Mouse (Mus musculus): Measurements from ENCODE around the gene Slc16a6. TPM values are rescaled to one million over a fixed set of nuclear protein-coding genes. Genes with fewer than 3 reads are reported as not detected.

The Slc16a6 gene
- polyA plus RNA-seq, 1 experiment from 2014 or later, result 13.3 TPM

DNA sequence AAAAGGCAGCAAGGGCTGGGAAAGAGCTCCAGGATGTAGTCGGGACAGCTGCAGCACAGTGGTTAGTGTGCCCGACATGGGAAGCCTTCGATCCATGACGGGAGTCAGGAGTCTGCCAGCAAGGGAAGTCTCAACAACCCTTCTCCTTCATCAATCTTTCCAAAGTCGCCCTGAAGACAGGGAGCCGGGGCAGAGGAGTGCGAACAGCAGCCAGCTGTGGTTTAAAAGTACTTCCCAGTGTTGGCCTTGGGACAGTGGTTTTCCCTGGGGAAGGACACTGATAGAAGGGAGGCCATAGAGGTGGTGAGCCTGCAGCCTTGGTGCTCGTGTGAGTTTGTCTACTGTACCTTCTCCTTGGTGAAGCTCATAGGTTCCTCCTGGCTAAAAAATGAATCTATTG lies 6.4 kb downstream of the Slc16a6 start:
- 45% methylated on average over 8 of the region's 8 CpGs for WGBS
- H3K9ac ChIP-seq (ENCODE audit: low read length), result no peak overlapping the region
- H3K4me2 ChIP-seq (ENCODE audit: low read depth, low read length), result no peak overlapping the region
- H3K9me3 ChIP-seq (replicated peaks; ENCODE audit: control insufficient read depth, low read length), result no peaks in the 10 kb centered on the region
- peaks cover 3% of the 10 kb centered on the region; the same call in 1 of the 2 replicates for H3K4me1 ChIP-seq (ENCODE audit: control insufficient read depth, insufficient read depth, low read length)
- no peaks in the 10 kb centered on the region for H3K36me3 ChIP-seq (ENCODE audit: control insufficient read depth, insufficient read depth, low read length)
- H3K27me3 ChIP-seq (ENCODE audit: control insufficient read depth, insufficient read depth, low read length), result no peaks in the 10 kb centered on the region
- H3K4me3 ChIP-seq (replicated peaks; ENCODE audit: low read length), result no peak overlapping the region
- H3K27ac ChIP-seq (ENCODE audit: low read length), result no peak overlapping the region
- ATAC-seq (ENCODE audit: insufficient read depth, low FRiP score), result no peak

DNA sequence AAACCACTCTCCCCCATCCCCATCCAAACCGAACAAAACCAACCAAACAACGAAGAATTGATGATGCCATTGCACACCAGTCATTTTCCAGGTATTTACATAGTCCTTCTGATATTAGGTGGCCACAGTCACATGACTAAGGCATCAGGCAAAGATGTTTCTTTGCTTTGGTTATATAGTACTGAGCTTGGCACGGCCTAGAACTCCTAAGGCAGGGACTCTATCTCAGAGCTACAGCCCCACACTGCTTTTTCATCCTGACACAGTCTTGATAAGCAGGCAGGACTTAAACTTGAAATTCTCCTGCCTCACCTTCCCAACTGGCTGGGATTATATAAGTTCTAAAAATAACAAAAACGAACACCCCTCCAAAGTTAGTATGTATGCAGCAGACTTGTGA lies 8.3 kb downstream of the Slc16a6 start:
- Histone ChIP-seq H3K4me1 (ENCODE audit: control insufficient read depth, insufficient read depth, low read length) (no peaks in the 10 kb centered on the region), H3K4me2 (ENCODE audit: low read depth, low read length) (no peak overlapping the region), H3K27ac (ENCODE audit: low read length) (no peak overlapping the region), H3K4me3 (replicated peaks; ENCODE audit: low read length) (no peak overlapping the region), H3K9me3 (replicated peaks; ENCODE audit: control insufficient read depth, low read length) (no peaks in the 10 kb centered on the region), H3K9ac (ENCODE audit: low read length) (no peak overlapping the region), H3K27me3 (ENCODE audit: control insufficient read depth, insufficient read depth, low read length) (no peaks in the 10 kb centered on the region), H3K36me3 (ENCODE audit: control insufficient read depth, insufficient read depth, low read length) (no peaks in the 10 kb centered on the region)
- WGBS, result 87% methylated on average over 4 of the region's 4 CpGs
- no peak for ATAC-seq (ENCODE audit: insufficient read depth, low FRiP score)

DNA sequence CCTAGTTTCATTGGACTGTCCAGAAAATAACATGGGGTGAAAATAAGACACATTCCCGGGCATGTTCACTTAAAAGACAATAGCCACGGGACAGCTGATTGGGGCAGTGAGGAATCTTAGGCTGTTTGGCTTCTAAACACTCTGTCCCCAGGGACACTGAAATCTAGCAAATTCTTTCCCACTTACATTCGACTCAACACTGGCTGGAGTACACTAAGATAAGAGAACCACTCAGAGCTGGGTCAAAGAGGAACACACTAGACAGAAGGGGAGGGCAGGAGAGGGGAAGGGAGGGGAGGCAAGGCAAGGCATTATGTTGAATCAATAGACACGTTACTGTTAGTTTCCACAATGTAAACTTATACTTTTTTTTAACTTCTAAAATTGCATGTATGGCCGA lies 12.8 kb downstream of the Slc16a6 start:
- no peak for ATAC-seq (ENCODE audit: insufficient read depth, low FRiP score)
- WGBS, result 48% methylated on average over 5 of the region's 5 CpGs
- no peaks in the 10 kb centered on the region for H3K9me3 ChIP-seq (replicated peaks; ENCODE audit: control insufficient read depth, low read length)
- no peaks in the 10 kb centered on the region for H3K27me3 ChIP-seq (ENCODE audit: control insufficient read depth, insufficient read depth, low read length)
- no peak overlapping the region for H3K27ac ChIP-seq (ENCODE audit: low read length)
- no peak overlapping the region for H3K9ac ChIP-seq (ENCODE audit: low read length)
- H3K4me3 ChIP-seq (replicated peaks; ENCODE audit: low read length), result no peak overlapping the region
- no peaks in the 10 kb centered on the region for H3K4me1 ChIP-seq (ENCODE audit: control insufficient read depth, insufficient read depth, low read length)
- H3K4me2 ChIP-seq (ENCODE audit: low read depth, low read length), result no peak overlapping the region
- no peaks in the 10 kb centered on the region for H3K36me3 ChIP-seq (ENCODE audit: control insufficient read depth, insufficient read depth, low read length)

DNA sequence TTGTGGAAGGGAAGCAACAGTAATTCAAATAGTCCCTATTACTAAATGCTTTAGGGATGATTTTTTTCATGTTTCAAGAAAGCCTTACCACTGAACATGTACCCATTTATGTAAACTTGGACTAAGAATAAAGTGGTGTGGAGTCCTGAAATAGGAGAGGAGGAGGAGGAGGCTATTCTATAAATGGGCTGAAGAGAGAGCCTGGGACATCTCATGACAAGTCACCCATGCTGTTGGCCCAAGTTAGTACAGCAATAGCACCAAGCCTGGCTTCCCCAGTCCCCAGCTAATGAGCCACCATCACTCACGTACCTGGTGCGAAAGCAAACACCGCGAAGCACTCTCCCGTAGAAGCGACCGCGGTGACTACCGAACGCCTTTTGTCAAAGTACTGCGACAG lies 15.2 kb downstream of the Slc16a6 start:
- WGBS, result 95% methylated on average over 11 of the region's 11 CpGs
- H3K4me2 ChIP-seq (ENCODE audit: low read depth, low read length), result no peak overlapping the region
- no peak overlapping the region for H3K4me3 ChIP-seq (replicated peaks; ENCODE audit: low read length)
- no peaks in the 10 kb centered on the region for H3K27me3 ChIP-seq (ENCODE audit: control insufficient read depth, insufficient read depth, low read length)
- H3K9ac ChIP-seq (ENCODE audit: low read length), result no peak overlapping the region
- no peaks in the 10 kb centered on the region for H3K9me3 ChIP-seq (replicated peaks; ENCODE audit: control insufficient read depth, low read length)
- H3K27ac ChIP-seq (ENCODE audit: low read length), result no peak overlapping the region
- no peaks in the 10 kb centered on the region for H3K4me1 ChIP-seq (ENCODE audit: control insufficient read depth, insufficient read depth, low read length)
- no peak for ATAC-seq (ENCODE audit: insufficient read depth, low FRiP score)
- H3K36me3 ChIP-seq (ENCODE audit: control insufficient read depth, insufficient read depth, low read length), result no peaks in the 10 kb centered on the region

DNA sequence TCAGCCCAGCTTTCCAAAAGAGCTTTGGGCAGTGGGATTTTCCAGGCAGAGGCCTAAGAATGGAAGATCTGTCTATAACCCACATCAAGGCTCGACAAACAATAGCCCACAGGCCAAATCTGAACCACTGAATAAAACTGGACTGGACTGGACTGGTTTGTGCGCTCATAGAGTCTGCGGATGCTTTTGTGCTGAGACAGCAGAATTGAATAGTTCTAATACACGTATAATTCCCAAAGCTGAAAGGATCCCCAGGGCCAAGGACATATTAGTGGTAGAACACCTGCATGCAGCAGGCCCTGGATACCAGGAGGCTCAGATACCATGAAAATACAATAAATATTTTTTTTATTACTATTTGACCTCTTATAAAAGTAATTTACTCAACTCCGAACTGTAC lies 17.1 kb downstream of the Slc16a6 start:
- no peaks in the 10 kb centered on the region for H3K36me3 ChIP-seq (ENCODE audit: control insufficient read depth, insufficient read depth, low read length)
- WGBS, result 86% methylated on average over 5 of the region's 5 CpGs
- H3K4me2 ChIP-seq (ENCODE audit: low read depth, low read length), result no peak overlapping the region
- no peak for ATAC-seq (ENCODE audit: insufficient read depth, low FRiP score)
- H3K9me3 ChIP-seq (replicated peaks; ENCODE audit: control insufficient read depth, low read length), result no peaks in the 10 kb centered on the region
- no peak overlapping the region for H3K27ac ChIP-seq (ENCODE audit: low read length)
- H3K9ac ChIP-seq (ENCODE audit: low read length), result no peak overlapping the region
- no peaks in the 10 kb centered on the region for H3K27me3 ChIP-seq (ENCODE audit: control insufficient read depth, insufficient read depth, low read length)
- H3K4me1 ChIP-seq (ENCODE audit: control insufficient read depth, insufficient read depth, low read length), result no peaks in the 10 kb centered on the region
- no peak overlapping the region for H3K4me3 ChIP-seq (replicated peaks; ENCODE audit: low read length)

DNA sequence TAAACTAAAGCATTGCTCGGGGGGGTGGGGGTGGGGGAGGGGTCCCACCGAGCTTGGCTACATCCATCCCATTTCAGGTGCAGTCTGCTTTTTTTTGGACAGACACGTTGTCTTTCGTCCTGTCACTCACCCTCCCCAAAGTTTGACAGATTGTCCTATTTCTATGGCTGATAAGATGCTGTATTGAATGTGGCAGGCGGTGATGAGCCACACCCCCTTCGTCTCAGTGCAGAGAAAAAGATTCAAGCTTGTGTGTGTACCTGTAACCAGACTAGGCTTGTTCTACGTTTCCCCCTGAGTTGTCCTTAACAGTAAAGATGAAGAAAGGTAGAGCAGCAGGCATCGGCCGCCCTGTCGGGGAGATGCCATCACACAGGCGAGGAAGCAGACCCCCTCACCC lies 22.2 kb downstream of the Slc16a6 start:
- H3K4me3 ChIP-seq (replicated peaks; ENCODE audit: low read length), result no peak overlapping the region
- H3K4me1 ChIP-seq (ENCODE audit: control insufficient read depth, insufficient read depth, low read length), result no peaks in the 10 kb centered on the region
- H3K36me3 ChIP-seq (ENCODE audit: control insufficient read depth, insufficient read depth, low read length), result no peaks in the 10 kb centered on the region
- no peak overlapping the region for H3K4me2 ChIP-seq (ENCODE audit: low read depth, low read length)
- H3K27me3 ChIP-seq (ENCODE audit: control insufficient read depth, insufficient read depth, low read length), result no peaks in the 10 kb centered on the region
- ATAC-seq (ENCODE audit: insufficient read depth, low FRiP score), result no peak
- H3K9me3 ChIP-seq (replicated peaks; ENCODE audit: control insufficient read depth, low read length), result no peaks in the 10 kb centered on the region
- H3K27ac ChIP-seq (ENCODE audit: low read length), result no peak overlapping the region
- WGBS, result 69% methylated on average over 11 of the region's 11 CpGs
- H3K9ac ChIP-seq (ENCODE audit: low read length), result no peak overlapping the region

DNA sequence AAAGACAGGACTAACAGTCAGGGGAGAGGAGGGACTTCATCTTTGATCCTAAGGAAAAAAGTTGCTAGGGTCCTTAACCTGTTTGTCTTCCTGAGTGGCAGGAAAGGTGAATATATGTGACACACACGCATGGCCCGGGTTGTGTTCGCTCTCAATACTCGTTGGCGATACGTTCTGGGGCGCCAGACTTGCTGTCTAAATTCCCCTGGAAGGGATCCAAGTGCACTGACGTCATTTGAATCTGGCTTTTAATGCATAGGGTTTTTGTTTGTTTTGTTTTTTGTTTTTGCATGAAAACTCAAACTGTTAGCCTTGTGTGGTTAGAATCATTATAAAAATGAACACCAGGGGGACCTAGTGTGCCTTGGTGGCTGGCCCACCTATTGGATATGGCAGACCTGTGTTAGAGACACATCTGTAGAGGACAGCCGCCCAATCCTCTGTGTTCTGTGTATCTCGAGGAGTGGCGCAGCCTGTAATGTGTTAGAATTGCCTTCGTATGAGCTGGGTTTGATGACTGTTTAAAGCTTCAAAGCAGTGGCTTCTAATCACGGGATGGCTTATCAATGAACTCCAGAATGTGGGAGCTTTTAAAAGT lies 27.9 kb downstream of the Slc16a6 start:
- ATAC-seq (ENCODE audit: insufficient read depth, low FRiP score), result no peak; the same call in 1 of the 2 replicates

DNA sequence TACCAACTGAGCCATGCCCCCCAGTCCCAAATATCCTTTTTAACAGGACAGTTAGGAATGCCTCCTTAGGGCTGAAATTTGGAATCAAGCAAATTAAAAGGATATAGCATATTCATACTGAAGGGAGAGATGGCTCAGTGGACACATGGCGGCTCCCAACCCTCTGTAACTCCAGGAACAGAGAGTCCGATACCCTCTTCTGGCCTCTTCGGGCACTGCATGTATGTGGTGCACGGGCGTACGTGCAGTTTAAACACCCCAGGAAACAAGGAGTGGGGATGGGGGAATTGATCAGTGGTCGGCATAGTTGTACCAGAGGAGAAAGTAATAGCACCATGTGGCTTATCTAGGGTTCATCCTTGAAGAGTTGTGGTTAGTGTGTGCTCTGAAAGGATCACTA lies 28.8 kb downstream of the Slc16a6 start:
- Histone ChIP-seq H3K9me3 (replicated peaks; ENCODE audit: control insufficient read depth, low read length) (no peaks in the 10 kb centered on the region), H3K4me1 (ENCODE audit: control insufficient read depth, insufficient read depth, low read length) (no peaks in the 10 kb centered on the region), H3K36me3 (ENCODE audit: control insufficient read depth, insufficient read depth, low read length) (no peaks in the 10 kb centered on the region), H3K27ac (ENCODE audit: low read length) (no peak overlapping the region), H3K9ac (ENCODE audit: low read length) (no peak overlapping the region), H3K4me3 (replicated peaks; ENCODE audit: low read length) (no peak overlapping the region), H3K4me2 (ENCODE audit: low read depth, low read length) (no peak overlapping the region), H3K27me3 (ENCODE audit: control insufficient read depth, insufficient read depth, low read length) (no peaks in the 10 kb centered on the region)
- no peak for ATAC-seq (ENCODE audit: insufficient read depth, low FRiP score)
- 56% methylated on average over 7 of the region's 7 CpGs for WGBS

More for the DNA sequence above, 27.9 kb downstream of the Slc16a6 start:
- H3K27me3 ChIP-seq (ENCODE audit: control insufficient read depth, insufficient read depth, low read length), result no peaks in the 10 kb centered on the region
- 44% methylated on average over 13 of the region's 13 CpGs for WGBS
- no peak overlapping the region for H3K27ac ChIP-seq (ENCODE audit: low read length)
- H3K36me3 ChIP-seq (ENCODE audit: control insufficient read depth, insufficient read depth, low read length), result no peaks in the 10 kb centered on the region
- no peaks in the 10 kb centered on the region for H3K9me3 ChIP-seq (replicated peaks; ENCODE audit: control insufficient read depth, low read length)
- H3K4me1 ChIP-seq (ENCODE audit: control insufficient read depth, insufficient read depth, low read length), result no peaks in the 10 kb centered on the region
- no peak overlapping the region for H3K4me2 ChIP-seq (ENCODE audit: low read depth, low read length)
- no peak overlapping the region for H3K9ac ChIP-seq (ENCODE audit: low read length)
- no peak overlapping the region for H3K4me3 ChIP-seq (replicated peaks; ENCODE audit: low read length)

DNA sequence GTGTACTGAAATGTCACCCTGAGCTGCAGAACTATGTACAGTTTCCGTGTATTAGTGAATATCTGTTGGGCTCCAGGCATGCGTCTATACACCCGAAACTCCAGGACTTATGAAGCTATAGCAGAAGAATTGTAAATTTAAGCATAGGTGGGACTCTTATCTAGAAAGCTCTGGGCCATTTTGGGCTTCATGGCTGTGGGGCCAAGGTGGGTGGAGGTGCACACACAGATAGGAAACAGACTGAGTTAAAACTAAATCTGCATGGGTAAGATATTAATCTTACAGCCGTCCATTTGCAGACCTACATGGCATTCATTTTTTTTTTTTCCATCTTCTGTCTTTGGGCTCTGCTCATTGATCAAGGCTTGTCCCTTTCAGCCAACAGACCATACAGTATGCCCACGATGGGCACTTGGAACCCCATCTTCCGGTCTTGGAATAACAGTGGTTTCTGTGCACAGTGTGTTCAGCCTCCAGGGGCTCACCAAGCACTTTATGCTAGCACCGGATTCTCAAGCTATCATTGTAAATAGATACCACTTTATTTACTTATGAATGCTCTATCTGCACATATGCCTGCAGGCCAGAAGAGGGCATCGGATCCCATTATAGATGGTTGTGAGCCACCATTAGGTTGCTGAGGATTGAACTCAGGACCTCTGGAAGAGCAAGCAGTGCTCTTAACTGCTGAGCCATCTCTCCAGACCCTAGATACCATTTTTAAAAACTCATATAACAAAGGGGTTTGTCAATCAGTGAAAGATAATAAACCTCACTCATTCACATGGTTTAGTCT lies 29.7 kb downstream of the Slc16a6 start:
- Histone ChIP-seq H3K36me3 (ENCODE audit: control insufficient read depth, insufficient read depth, low read length) (no peaks in the 10 kb centered on the region), H3K4me3 (replicated peaks; ENCODE audit: low read length) (no peak overlapping the region), H3K9me3 (replicated peaks; ENCODE audit: control insufficient read depth, low read length) (no peaks in the 10 kb centered on the region), H3K27me3 (ENCODE audit: control insufficient read depth, insufficient read depth, low read length) (no peaks in the 10 kb centered on the region), H3K27ac (ENCODE audit: low read length) (no peak overlapping the region), H3K4me1 (ENCODE audit: control insufficient read depth, insufficient read depth, low read length) (no peaks in the 10 kb centered on the region), H3K4me2 (ENCODE audit: low read depth, low read length) (no peak overlapping the region), H3K9ac (ENCODE audit: low read length) (no peak overlapping the region)
- WGBS, result 87% methylated on average over 8 of the region's 8 CpGs
- no peak for ATAC-seq (ENCODE audit: insufficient read depth, low FRiP score)
